Mouse (Mus musculus) ES-E14 (cell line): Measurements from ENCODE around the gene Edem1.

ENCODE experiments used
- HCFC1 ChIP-seq: IDR thresholded peaks from 2 replicates; pipeline ENCODE4 v1.6.1; 2012; ENCODE audit warnings: low read length, inconsistent platforms, borderline replicate concordance; ENCODE audit not compliant: insufficient read depth
- ZNF384 ChIP-seq: IDR thresholded peaks from 2 replicates; pipeline ENCODE4 v1.6.1; 2012; ENCODE audit warnings: low read depth, low read length, inconsistent platforms

- TF ChIP-seq ZNF384 = no peak
- no peak for TF ChIP-seq HCFC1
These were observed 34.1 kb downstream of the Edem1 start for GRCm38 (mm10) chr6:108862548-108862947.
